Mouse (Mus musculus) layer of hippocampus, postnatal 10 days (tissue): ENCODE measurements at regions not wholly inside any gene's neighbourhood (a gene's known extent, or its start where the extent isn't known, plus 50 kb on each side); places are given as distances from the start of the nearest gene placed in this dataset.

ENCODE experiments used
- DNase-seq, 2 experiments: peaks; one replicate each; pipeline ENCODE4 v3.0.0; 2021; ENCODE audit warnings: low spot score in 2 of 2

- no peak for DNase-seq
Measured at GRCm38 (mm10) chr6:94340546-94340945, 56.8 kb upstream of the Magi1 start.

GRCm38 (mm10) chr6:94336168-94336567 lies 52.5 kb upstream of the Magi1 start:
- no peak for DNase-seq
